Mouse (Mus musculus): ENCODE results near the gene Crat.

DNA sequence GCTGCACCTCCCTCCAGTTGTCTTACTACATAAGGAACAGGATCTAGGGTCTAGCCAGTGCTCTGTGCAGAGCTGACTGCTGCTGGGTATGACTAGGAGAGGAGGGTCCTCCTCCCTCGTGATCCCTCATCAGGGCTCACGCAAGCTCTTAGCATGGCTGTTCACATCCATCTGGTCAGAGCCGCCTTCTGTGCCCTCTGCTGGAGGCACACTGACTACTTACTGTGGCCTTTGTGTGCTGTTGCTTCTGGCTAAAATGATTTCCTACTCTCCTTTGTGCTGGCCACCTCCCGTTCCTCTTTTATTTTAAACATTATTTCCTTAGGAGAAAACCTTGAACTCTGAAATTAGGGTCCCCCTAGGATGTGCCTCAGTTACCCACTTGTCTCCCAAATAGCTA, 21.2 kb upstream of the Crat start:
- TF ChIP-seq CTCF (IDR thresholded peaks at IDR 0.05; ENCODE audit: control insufficient read depth, insufficient read depth, insufficient read length) = no peak
- TF ChIP-seq MAX (IDR thresholded peaks at IDR 0.05) = no peak

Data from C2C12 (cell line).